ENCODE assay signal across 21 mouse cellular contexts in the genomic region with DNA sequence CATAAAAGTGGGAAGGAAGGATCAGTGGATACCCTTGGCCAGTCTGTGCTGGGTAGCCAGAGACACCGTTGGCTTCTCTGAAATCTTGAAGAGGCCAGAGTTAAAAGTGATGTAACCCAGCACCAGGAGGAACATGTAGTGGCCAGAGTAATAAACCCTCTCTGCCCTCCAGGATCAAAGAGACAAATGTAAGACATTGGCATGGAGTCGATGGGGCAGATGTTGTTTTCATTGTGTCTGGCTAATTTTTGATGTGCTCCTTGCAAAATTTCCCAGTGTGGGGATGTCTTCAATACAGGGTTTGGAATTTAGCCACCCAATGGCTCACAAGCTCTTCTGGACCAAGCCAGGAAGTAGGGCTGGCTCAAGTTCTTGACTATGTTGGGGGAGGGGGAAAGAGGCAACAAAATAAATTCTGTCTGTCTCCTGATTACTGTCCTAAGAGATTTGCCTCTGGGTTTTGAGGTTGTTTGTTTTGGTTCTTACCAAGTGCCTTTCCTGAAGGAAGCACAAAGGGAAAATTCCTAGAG. TPM values are rescaled to one million over a fixed set of nuclear protein-coding genes. Genes with fewer than 3 reads are reported as not detected.
A peak's percentile ranks its signal among the peaks of the same experiment; 100 is the strongest.
DNase-seq lines count a peak whose midpoint lies in the region; ATAC-seq lines count a peak whose summit lies in the region.
"Had no signal": no experiment of that assay in that cellular context is flagged by ENCODE, and none has a peak within 500 bp of the region (broad histone marks: within the 10 kb centered on the region; RNA-seq: fewer than 3 reads in every experiment).

No protein-coding gene starts in this region.

- 0 out of 2 replicates have a peak, but pooled peaks cover 2% of the 10 kb centered on the region for H3K36me3 ChIP-seq in kidney, embryonic 16.5 days (ENCODE audit: insufficient read depth, low read length)
- H3K36me3 ChIP-seq in midbrain, embryonic 14.5 days (ENCODE audit: control insufficient read depth, insufficient read depth, low read length) = no peaks in the 10 kb centered on the region
- H3K36me3 ChIP-seq: forebrain, embryonic 12.5 days; stomach, embryonic 15.5 days had no signal

- intact Hi-C loops in gastrocnemius, postnatal 14 days (cut with DNase I; ENCODE audit: low total_unique reads) = no loop called here

- no peak overlapping the region for H3K9ac ChIP-seq in kidney, embryonic 16.5 days (replicated peaks; ENCODE audit: low read length)
- H3K9ac ChIP-seq in midbrain, embryonic 14.5 days (replicated peaks; ENCODE audit: low read length) = no peak overlapping the region
- H3K9ac ChIP-seq: forebrain, embryonic 12.5 days; stomach, embryonic 15.5 days had no signal

- no peaks in the 10 kb centered on the region for H3K27me3 ChIP-seq in kidney, embryonic 16.5 days (ENCODE audit: insufficient read depth, low read length)
- H3K27me3 ChIP-seq in midbrain, embryonic 14.5 days (ENCODE audit: control insufficient read depth, insufficient read depth, low read length) = no peaks in the 10 kb centered on the region
- H3K27me3 ChIP-seq: forebrain, embryonic 12.5 days; stomach, embryonic 15.5 days had no signal

- H3K27ac ChIP-seq in kidney, embryonic 16.5 days (ENCODE audit: low read length) = 0 out of 2 replicates have a peak overlapping the region, but pooled peaks have one; percentile 36
- H3K27ac ChIP-seq in midbrain, embryonic 14.5 days (replicated peaks; ENCODE audit: low read depth, low read length) = no peak overlapping the region
- H3K27ac ChIP-seq: forebrain, embryonic 12.5 days; stomach, embryonic 15.5 days had no signal

- H3K4me1 ChIP-seq in kidney, embryonic 16.5 days (ENCODE audit: insufficient read depth, low read length) = peaks cover 13% of the 10 kb centered on the region
- H3K4me1 ChIP-seq in midbrain, embryonic 14.5 days (ENCODE audit: control insufficient read depth, insufficient read depth, low read length) = no peaks in the 10 kb centered on the region
- H3K4me1 ChIP-seq: forebrain, embryonic 12.5 days; stomach, embryonic 15.5 days had no signal

- no peaks in the 10 kb centered on the region for H3K9me3 ChIP-seq in kidney, embryonic 16.5 days (ENCODE audit: low read length)
- no peaks in the 10 kb centered on the region for H3K9me3 ChIP-seq in midbrain, embryonic 14.5 days (ENCODE audit: control insufficient read depth, low read length)
- H3K9me3 ChIP-seq: forebrain, embryonic 12.5 days; stomach, embryonic 15.5 days had no signal

- H3K4me3 ChIP-seq in kidney, embryonic 16.5 days (ENCODE audit: low read length) = no peak overlapping the region
- no peak overlapping the region for H3K4me3 ChIP-seq in midbrain, embryonic 14.5 days (replicated peaks; ENCODE audit: low read depth, low read length)
- H3K4me3 ChIP-seq: forebrain, embryonic 12.5 days; myocyte; stomach, embryonic 15.5 days had no signal

- no peak for ATAC-seq in kidney, embryonic 16.5 days (ENCODE audit: low FRiP score, low TSS enrichment)
- no peak for ATAC-seq in midbrain, embryonic 14.5 days (ENCODE audit: low FRiP score, low TSS enrichment)
- ATAC-seq: hindbrain, embryonic 16.5 days had no signal

- 17% methylated on average over 2 of the region's 2 CpGs for WGBS in kidney, embryonic 16.5 days
- WGBS in midbrain, embryonic 14.5 days = 94% methylated on average over 2 of the region's 2 CpGs

- peak; percentile 23 for DNase-seq in gastrocnemius, postnatal 14 days
- no peak for DNase-seq in gastrocnemius, adult 8-10 months (ENCODE audit: low spot score in 2 of 2)
- no peak for DNase-seq in kidney, adult 18-20 months
- DNase-seq in gastrocnemius, postnatal 25 days = peak; percentile 30
- peak; percentile 36 for DNase-seq in lung, postnatal 36 days
- DNase-seq in midbrain, embryonic 14.5 days = no peak
- DNase-seq: adrenal gland, adult 8-10 months; cerebellum, adult 2 months; liver; retina, postnatal 1 day; thymus, postnatal 14 days had no signal

- H3K4me2 ChIP-seq in kidney, embryonic 16.5 days (replicated peaks; ENCODE audit: low read depth, low read length) = 0 out of 2 replicates have a peak overlapping the region, but pooled peaks have one; percentile 1
- H3K4me2 ChIP-seq in midbrain, embryonic 14.5 days (ENCODE audit: low read length) = no peak overlapping the region
- H3K4me2 ChIP-seq: forebrain, embryonic 12.5 days; midbrain, embryonic 11.5 days; stomach, embryonic 15.5 days had no signal

RNA-seq across cellular contexts. Expression of a gene that starts 49.2 kb away (rescaled TPM):
- not detected for total RNA-seq in gastrocnemius, postnatal 14 days (2021)
- total RNA-seq in gastrocnemius, adult 8-10 months (2022) = not detected
- 1.3 and 1.6 TPM in 2 replicates for polyA plus RNA-seq in kidney, embryonic 16.5 days (2015; fragmentation: Nextera tagmentation; extraction: Ambion mirVana)
- total RNA-seq in gastrocnemius, postnatal 25 days (2021) = not detected
- 0.26 and 0.36 TPM in 2 replicates for polyA plus RNA-seq in midbrain, embryonic 14.5 days (2014; fragmentation: Nextera tagmentation; extraction: Ambion mirVana)
- total RNA-seq: adrenal gland, adult 8-10 months; layer of hippocampus, postnatal 14 days; left cerebral cortex, postnatal 25 days; neutrophil, adult 5-6 weeks had no signal
- polyA plus RNA-seq: cerebellum, adult 2 months; cortical plate, adult 2 months; myocyte had no signal

Comparison
In these comparisons a context has a peak if more than half of its experiments do, and no peak if none do; other contexts are left out.
1. DNase-seq: peak in gastrocnemius, postnatal 14 days (single experiment), gastrocnemius, postnatal 25 days (single experiment) and lung, postnatal 36 days (single experiment); none in gastrocnemius, adult 8-10 months (0 of 2), kidney, adult 18-20 months (single experiment) and midbrain, embryonic 14.5 days (single experiment).